Mouse (Mus musculus): ENCODE results near the gene Arl15.

DNA sequence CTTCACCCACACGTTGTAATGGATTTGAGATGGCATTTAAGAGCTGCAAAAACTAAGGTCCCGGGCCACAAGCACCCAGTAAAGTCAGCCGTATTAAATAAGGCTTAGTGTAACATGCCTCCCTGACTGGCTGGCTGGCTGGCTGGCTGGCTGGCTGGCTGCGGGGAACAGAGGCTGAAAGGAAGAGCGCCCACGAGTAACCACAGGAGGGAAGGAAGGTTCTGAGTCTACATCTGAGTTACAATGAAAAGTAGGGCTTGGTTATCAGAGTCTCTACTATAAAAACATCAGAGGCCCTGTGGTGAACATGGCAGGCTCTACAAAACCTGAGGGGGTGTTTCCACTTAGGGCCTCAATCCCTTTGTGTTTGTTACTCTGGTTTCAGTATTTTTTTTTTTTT lies 395.1 kb downstream of the Arl15 start:
- TF ChIP-seq CTCF (IDR thresholded peaks at IDR 0.05; ENCODE audit: borderline replicate concordance, extremely low read depth, insufficient read depth, insufficient read length): no peak
- no peak for TF ChIP-seq POLR2A (IDR thresholded peaks at IDR 0.05; ENCODE audit: borderline replicate concordance, extremely low read depth, insufficient read depth, insufficient read length, poor library complexity, severe bottlenecking)

All from brain, embryonic 14.5 days (tissue).